Mouse (Mus musculus) lung, adult 2 months (tissue): ENCODE results near the gene Tbck. TPM values are rescaled to one million over a fixed set of nuclear protein-coding genes. Genes with fewer than 3 reads are reported as not detected.

ENCODE experiments used
- DNase-seq: peaks from one replicate; pipeline ENCODE4 v3.0.0; 2022
- H3K4me1 ChIP-seq: fragments of 200-500 bp; 2 replicates; pipeline ENCODE4 v1.6.1; 2011; ENCODE audit warnings: low read length; ENCODE audit not compliant: control insufficient read depth, insufficient read depth
- H3K4me3 ChIP-seq: fragments of 200-500 bp; replicated peaks from 2 replicates; pipeline ENCODE3; 2011; ENCODE audit warnings: low read depth, mild to moderate bottlenecking, control low read depth, low read length; ENCODE audit errors: extremely low read depth
- CTCF ChIP-seq: fragments of 200-500 bp; IDR thresholded peaks from 2 replicates; pipeline ENCODE4 v1.5.1; 2011; ENCODE audit warnings: mild to moderate bottlenecking, low read length, control low read depth; ENCODE audit not compliant: insufficient read depth
- POLR2A ChIP-seq: fragments of 200-500 bp; IDR thresholded peaks from 2 replicates; pipeline ENCODE4 v1.6.1; 2011; ENCODE audit warnings: low read depth, mild to moderate bottlenecking, control low read depth, low read length, borderline replicate concordance; ENCODE audit errors: extremely low read depth
- WGBS: fragments of 180-500 bp; shearing (Covaris S2); methylation state at CpG from one replicate; pipeline ENCODE4 v1.1.7; 2018; 5-methylcytosine and 5-hydroxymethylcytosine counted together
- polyA plus RNA-seq: library from polyadenylated mRNA; depleted of rRNA; stranded (reverse); fragments of >200 nt; gene quantifications from 2 replicates; pipeline ENCODE4 v1.2.3, GENCODE M21; 2012

Tbck gene
- polyA plus RNA-seq, 1 experiment, result 4.0 TPM

DNA sequence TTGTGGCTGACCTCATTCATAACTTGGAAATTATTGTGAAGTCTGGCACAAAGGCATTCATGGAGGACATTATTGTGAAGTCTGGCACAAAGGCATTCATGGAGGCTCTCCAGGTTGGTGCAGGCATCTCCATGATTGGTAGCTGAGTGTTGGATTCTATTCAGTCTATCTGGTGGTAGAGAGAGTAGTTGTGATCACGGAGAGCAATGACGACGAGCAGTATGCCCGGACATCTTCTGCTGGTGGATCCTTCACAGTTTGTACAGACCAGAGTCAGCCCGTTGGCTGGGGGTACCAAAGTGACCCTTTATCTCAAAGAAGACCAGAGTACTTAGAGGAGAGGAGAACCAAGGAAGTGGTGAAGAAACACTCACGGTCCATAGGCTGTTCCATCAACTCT, 158.7 kb downstream of the Tbck start:
- no peak for DNase-seq
- TF ChIP-seq CTCF (no peak), POLR2A (no peak)
- Histone ChIP-seq H3K4me1 (no peaks in the 10 kb centered on the region), H3K4me3 (no peak overlapping the region)
- WGBS, result 96% methylated on average over 6 of the region's 6 CpGs

GRCm38 (mm10) chr3:132849669-132850068, 165.7 kb downstream of the Tbck start:
- 80% methylated on average over 7 of the region's 7 CpGs for WGBS
- no peaks in the 10 kb centered on the region; the same call in 1 of the 2 replicates for H3K4me1 ChIP-seq
- TF ChIP-seq CTCF, result no peak
- TF ChIP-seq POLR2A, result no peak
- DNase-seq, result no peak
- H3K4me3 ChIP-seq, result no peak overlapping the region

DNA sequence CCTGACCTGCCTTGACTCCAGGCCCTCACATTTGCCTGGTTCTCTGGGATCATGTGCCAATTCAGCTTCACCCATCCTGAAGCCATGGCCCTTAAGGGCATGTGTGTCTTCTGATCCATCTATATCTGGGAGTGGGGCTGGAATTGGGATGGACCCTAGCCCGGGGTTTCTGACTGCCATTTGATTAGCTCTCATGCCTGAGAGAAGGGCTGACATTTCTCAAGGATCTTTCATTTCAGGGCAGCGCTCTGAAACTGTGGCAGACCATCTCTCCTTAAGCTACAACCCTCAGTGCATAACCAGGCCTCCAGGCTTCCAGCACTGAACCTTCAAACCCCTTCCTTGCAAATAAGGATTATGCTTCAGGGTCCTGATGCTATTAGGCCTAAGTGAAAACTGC, 166.5 kb downstream of the Tbck start:
- no peak for TF ChIP-seq CTCF
- no peak for TF ChIP-seq POLR2A
- Histone ChIP-seq H3K4me3 (no peak overlapping the region), H3K4me1 (no peaks in the 10 kb centered on the region; the same call in 1 of the 2 replicates)
- DNase-seq, result no peak
- 82% methylated on average over 2 of the region's 2 CpGs for WGBS

DNA sequence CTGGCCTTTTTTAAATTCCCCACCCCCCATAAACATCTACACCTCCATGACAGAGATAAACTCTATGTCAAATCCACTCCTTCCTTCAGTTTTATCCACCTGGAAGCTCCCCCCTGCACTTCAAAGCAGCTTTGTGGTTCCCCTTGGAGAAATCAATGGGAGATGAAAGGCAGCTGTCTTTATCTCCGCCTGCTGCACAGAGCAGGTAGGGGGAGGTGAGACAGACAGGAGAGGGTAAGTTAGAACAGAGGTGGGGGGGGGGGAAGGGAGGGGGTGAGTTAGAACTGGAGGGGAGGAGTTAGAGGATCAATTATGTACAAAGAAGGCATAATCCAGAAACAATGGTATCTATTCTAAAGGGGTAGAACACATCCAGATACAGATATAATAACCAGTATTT, 167.5 kb downstream of the Tbck start:
- DNase-seq, result no peak
- WGBS, result 81% methylated on average over 1 of the region's 1 CpGs
- no peak for TF ChIP-seq CTCF
- no peak for TF ChIP-seq POLR2A
- Histone ChIP-seq H3K4me1 (peaks cover under 1% of the 10 kb centered on the region), H3K4me3 (no peak overlapping the region)

DNA sequence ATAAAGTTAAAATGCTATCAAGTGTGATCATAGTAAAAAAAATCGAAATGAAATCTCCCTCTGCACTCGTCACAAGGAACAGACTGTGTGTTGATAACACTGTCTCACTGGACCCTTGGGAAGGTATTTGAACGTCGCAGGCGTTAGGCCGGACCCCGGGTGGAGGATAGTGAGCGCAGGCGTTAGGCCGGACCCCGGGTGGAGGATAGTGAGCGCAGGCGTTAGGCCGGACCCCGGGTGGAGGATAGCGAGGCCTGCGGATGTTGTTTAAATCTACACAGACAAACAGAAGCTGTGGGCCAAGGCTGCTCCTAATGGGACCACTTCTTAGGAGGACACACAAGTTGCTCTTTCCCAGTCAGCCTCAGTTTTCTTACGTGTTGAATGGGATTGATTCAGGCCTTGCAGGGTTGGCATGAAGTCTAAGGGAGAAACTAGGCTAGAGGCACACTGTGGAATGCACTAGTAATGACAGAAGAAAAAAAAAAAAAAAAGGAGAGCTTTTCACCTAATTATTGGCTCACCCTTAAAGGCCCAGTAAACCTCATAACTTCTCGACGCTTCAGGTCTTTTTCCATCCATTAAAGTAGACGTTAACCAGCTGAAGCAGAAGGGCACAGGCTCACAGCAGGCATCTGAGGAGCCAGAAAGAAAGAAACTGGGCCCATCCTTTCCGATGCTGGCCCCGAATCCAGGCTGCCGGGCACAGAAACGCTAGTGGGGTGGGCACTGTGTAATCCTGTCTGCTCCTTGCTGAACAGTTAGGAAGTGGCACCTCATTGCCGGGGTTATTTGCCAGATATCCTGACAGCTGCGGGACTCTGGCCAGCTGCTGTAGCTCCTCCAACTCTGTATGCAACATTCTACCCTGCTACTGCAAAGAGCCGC, 168.1 kb downstream of the Tbck start:
- DNase-seq, result no peak

DNA sequence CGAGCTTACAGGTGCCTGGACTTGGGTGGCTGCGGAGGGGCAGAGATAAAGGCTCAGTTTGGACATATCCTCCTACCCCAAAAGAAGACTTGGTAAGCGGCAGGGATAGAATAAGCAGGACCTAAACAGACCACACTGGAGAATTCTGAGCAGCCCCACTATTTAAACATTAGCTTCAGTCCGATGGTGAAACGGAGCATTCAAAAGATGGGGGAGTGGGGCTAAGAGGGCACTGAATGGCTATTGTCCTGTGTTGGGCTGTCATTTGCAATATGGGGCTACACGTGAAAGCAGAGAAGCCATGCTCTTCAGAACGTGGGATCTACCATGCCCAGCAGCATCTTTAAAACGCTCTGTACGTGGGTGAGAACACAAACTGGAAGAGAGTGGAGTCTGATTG, 170.3 kb downstream of the Tbck start:
- 87% methylated on average over 9 of the region's 9 CpGs for WGBS
- Histone ChIP-seq H3K4me3 (no peak overlapping the region), H3K4me1 (peaks cover 4% of the 10 kb centered on the region)
- TF ChIP-seq POLR2A (no peak), CTCF (no peak)
- DNase-seq, result no peak

More for the DNA sequence above, 168.1 kb downstream of the Tbck start:
- H3K4me1 ChIP-seq, result peaks cover 4% of the 10 kb centered on the region
- WGBS, result 67% methylated on average over 28 of the region's 28 CpGs
- H3K4me3 ChIP-seq, result no peak overlapping the region
- TF ChIP-seq CTCF, result no peak
- TF ChIP-seq POLR2A, result no peak

DNA sequence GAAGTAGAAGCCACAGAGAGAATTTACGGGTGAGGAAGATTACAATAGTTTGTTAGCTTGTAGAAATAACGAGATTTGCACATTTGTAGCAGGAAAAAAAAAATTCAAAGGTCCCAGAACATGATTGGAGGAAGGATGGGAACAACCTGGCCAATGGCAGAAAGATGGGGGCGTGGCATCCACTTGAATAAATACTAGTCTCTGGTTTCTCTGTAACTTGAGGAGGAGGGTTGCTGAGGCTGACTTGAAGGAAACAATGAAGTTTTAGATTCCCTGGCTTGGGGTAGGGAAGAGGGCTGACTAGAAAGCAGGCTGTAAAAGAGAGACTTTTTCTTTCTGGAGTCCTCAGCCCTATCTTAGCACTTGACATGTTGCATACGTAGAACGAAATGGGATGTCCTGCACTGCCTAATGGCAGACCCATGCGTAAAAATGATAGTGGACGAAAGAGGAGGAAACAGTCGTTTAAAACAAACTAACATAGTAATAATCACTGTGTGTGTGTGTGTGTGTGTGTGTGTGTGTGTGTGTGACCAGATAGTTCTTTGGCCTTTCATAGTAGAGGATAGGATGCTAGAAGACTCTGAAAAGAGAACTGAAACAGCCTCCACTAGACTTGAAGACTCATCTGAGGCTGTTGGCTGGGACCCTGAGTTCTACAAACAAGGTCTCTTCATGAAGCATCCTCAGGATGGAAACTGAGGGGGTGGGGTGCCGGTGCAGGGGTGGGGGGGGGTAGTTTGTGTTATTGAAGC, 171.7 kb downstream of the Tbck start:
- no peak for DNase-seq
- 67% methylated on average over 9 of the region's 9 CpGs for WGBS
- Histone ChIP-seq H3K4me3 (no peak overlapping the region), H3K4me1 (peaks cover 4% of the 10 kb centered on the region)
- no peak for TF ChIP-seq POLR2A
- TF ChIP-seq CTCF, result no peak

- Histone ChIP-seq H3K4me1 (peaks cover 4% of the 10 kb centered on the region), H3K4me3 (no peak overlapping the region)
- no peak for DNase-seq
- TF ChIP-seq POLR2A (no peak), CTCF (no peak)
- WGBS, result 32% methylated on average over 6 of the region's 6 CpGs
These were observed 172.7 kb downstream of the Tbck start for GRCm38 (mm10) chr3:132856651-132857050.

DNA sequence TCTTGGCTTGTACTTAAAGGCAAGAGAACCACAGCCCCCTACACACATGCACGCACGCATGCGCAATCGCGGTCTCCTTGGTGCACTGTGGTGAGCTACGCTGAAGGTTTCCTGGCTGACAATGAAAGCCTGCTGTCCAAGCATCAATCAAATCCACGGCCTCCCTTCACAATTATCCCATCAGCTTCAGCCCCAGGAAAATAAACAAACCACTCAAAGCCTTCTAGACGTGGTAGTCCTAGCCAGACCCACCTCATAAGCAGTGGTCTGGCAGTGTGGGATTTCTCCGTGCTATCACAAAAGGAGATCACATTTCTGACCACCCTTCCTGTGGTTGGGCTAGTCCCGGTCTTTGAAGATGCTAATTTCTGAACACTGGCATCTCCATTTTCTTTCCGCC, 174.9 kb downstream of the Tbck start:
- 32% methylated on average over 11 of the region's 11 CpGs for WGBS
- TF ChIP-seq POLR2A (no peak), CTCF (no peak)
- Histone ChIP-seq H3K4me1 (peaks cover 4% of the 10 kb centered on the region), H3K4me3 (no peak overlapping the region)
- no peak for DNase-seq
